Mouse (Mus musculus) cerebellum, adult 2 months (tissue): ENCODE measurements around the gene 4930544G11Rik. TPM values are rescaled to one million over a fixed set of nuclear protein-coding genes. Genes with fewer than 3 reads are reported as not detected.
A peak's percentile ranks its signal among the peaks of the same experiment; 100 is the strongest.

Source experiments
- DNase-seq, 2 experiments: peaks; one replicate each; pipeline ENCODE4 v3.0.0; 2021
- H3K27ac ChIP-seq: fragments of 200-500 bp; 2 replicates; pipeline ENCODE4 v1.5.1; 2012; ENCODE audit warnings: low read length, control low read depth, inconsistent platforms; ENCODE audit not compliant: insufficient read depth
- H3K27me3 ChIP-seq: fragments of 200-500 bp; 2 replicates; pipeline ENCODE4 v1.6.1; 2012; ENCODE audit warnings: inconsistent platforms, mild to moderate bottlenecking, low read length, moderate library complexity; ENCODE audit not compliant: control insufficient read depth, insufficient read depth
- H3K4me1 ChIP-seq: fragments of 200-500 bp; 2 replicates; pipeline ENCODE4 v1.6.1; 2011; ENCODE audit warnings: low read length; ENCODE audit not compliant: control insufficient read depth, insufficient read depth
- H3K4me3 ChIP-seq: fragments of 200-500 bp; replicated peaks from 2 replicates; pipeline ENCODE3; 2011; ENCODE audit warnings: mild to moderate bottlenecking, low read depth, low read length, control low read depth; ENCODE audit not compliant: insufficient read depth
- CTCF ChIP-seq: fragments of 200-500 bp; IDR thresholded peaks from 2 replicates; pipeline ENCODE4 v1.5.1; 2011; ENCODE audit warnings: low read depth, mild to moderate bottlenecking, control low read depth, low read length, moderate library complexity, borderline replicate concordance; ENCODE audit not compliant: insufficient read depth
- POLR2A ChIP-seq: fragments of 200-500 bp; IDR thresholded peaks from 2 replicates; pipeline ENCODE4 v1.6.1; 2011; ENCODE audit warnings: low read length, control low read depth, borderline replicate concordance; ENCODE audit not compliant: insufficient read depth
- WGBS: fragments of 180-500 bp; shearing (Covaris S2); methylation state at CpG from one replicate; pipeline ENCODE4 v1.1.7; 2018; 5-methylcytosine and 5-hydroxymethylcytosine counted together
- polyA plus RNA-seq: library from polyadenylated mRNA; depleted of rRNA; stranded (reverse); fragments of >200 nt; gene quantifications from 2 replicates; pipeline ENCODE4 v1.2.3, GENCODE M21; 2012; rRNA removed

The 4930544G11Rik gene
- polyA plus RNA-seq, 1 experiment: not detected

DNA sequence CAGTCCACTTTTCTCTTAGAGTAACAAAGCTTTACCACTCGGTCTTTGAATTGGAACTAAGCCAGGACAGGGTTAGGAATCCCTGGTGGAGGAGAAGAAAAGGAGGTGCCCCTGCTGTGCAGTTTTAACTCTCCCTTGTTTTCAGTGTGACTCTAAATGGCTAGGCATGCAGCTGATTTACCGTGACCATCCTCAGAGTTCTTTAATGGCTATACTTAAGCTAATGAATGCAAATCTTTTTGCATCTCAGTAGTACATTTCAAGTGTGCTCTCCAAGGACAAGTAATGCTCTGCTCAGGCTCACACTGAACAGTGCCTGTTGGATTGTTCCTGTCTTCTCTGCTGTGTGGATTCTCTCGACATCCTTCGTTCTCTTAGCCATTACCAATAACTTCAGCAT, 19.2 kb upstream of the 4930544G11Rik start:
- DNase-seq: no peak
- TF ChIP-seq POLR2A (no peak), CTCF (no peak)
- WGBS: 28% methylated on average over 4 of the region's 4 CpGs
- H3K4me3 ChIP-seq: no peak overlapping the region
- no peak overlapping the region for H3K27ac ChIP-seq
- no peaks in the 10 kb centered on the region for H3K27me3 ChIP-seq
- no peaks in the 10 kb centered on the region for H3K4me1 ChIP-seq

DNA sequence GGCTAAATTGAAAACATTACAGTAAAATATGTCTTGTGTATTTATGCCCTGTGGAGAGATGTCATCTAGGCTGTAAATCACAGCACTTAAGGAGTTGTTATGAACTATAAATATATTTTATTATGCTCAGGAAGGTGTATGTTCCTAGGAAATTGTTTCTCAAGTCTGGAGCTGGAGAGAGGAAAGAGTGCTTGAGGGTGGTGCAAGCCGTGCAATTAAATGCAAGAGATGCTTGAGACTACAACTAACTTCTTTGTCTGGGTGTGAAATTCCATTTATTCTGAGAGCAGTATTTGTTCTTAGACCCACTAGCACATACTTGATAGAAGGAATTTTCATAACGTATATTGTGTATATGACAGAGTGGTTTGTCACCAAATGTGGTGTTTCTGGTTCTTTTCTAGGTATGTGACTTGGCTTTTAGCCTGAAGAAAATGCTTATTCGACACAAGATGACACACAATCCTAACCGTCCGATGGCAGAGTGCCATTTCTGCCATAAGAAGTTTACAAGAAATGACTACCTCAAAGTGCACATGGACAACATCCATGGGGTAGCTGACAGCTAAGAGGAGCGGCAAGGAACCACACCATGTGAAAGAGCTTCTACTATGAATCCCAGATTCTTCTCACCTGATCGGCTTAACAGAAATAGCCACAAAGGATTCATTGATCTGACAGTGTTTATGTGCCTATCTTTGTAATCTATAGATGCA, 16.7 kb upstream of the 4930544G11Rik start:
- no peak for TF ChIP-seq CTCF
- Histone ChIP-seq H3K4me3 (no peak overlapping the region), H3K27ac (no peak overlapping the region), H3K27me3 (no peaks in the 10 kb centered on the region), H3K4me1 (no peaks in the 10 kb centered on the region)
- WGBS: 64% methylated on average over 7 of the region's 7 CpGs
- no peak for DNase-seq

DNA sequence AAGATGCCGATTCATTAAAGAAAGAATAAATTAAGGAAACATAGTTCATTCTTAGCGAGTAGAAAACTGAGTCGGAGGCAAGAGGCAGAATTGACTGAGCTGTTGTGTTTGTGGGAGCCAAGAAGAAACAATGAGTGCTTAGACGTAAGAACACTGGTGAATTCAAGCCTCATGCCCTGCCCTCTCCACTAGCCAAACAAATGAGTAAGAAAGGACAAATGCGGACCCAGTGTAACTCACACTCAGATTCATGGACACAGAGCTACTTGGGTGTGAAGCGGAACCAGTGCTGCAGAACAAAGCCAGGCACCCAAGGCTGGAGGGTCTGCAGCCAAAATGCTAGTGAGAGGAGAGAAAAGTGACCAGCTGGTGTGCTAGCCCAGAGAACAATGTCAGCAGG, 1.9 kb upstream of the 4930544G11Rik start:
- H3K4me1 ChIP-seq: no peaks in the 10 kb centered on the region
- 65% methylated on average over 6 of the region's 6 CpGs for WGBS
- no peak for TF ChIP-seq CTCF
- TF ChIP-seq POLR2A: no peak
- H3K27ac ChIP-seq: no peak overlapping the region
- no peaks in the 10 kb centered on the region for H3K27me3 ChIP-seq
- H3K4me3 ChIP-seq: no peak overlapping the region
- DNase-seq: peak in 1 of 2 experiments; percentile 4

DNA sequence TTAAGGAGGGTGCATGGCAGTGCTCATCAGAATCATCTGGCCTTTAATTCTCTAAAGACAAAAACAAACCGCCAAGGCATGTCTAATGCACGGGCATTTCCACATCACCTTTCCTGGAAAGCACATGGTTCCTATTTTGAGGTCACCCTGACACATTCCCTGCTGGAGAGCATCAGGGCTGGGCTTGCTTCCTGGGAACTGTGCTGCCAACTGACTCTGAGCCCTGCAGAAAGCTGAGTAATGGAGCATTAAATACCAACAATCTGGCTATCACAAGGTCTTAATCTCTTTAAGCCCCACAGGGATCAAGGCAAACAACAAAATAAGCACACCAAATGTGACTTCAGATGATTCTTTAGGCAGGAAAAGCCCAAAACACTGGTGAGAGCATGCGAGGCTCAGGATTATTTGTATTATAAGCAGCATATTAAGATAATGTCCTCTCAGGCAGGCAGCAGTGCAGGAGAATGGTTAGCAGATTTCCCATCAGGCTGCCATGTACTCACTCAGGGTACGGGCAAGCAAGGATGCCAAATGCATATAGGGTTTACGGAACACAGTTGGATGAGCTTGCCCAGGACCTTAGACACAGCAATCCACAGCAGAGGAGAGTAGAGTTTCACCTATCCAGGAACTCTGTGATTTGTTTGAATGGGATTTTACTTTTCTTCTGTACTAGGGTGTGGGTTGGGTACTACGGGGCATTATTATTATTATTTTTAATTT, 17.1 kb downstream of the 4930544G11Rik start:
- WGBS: 25% methylated on average over 6 of the region's 6 CpGs
- Histone ChIP-seq H3K4me1 (peaks cover 7% of the 10 kb centered on the region; the same call in 1 of the 2 replicates), H3K27ac (no peak overlapping the region), H3K27me3 (no peaks in the 10 kb centered on the region), H3K4me3 (no peak overlapping the region)
- TF ChIP-seq POLR2A: no peak
- peak; percentile 42 to 78 for DNase-seq

DNA sequence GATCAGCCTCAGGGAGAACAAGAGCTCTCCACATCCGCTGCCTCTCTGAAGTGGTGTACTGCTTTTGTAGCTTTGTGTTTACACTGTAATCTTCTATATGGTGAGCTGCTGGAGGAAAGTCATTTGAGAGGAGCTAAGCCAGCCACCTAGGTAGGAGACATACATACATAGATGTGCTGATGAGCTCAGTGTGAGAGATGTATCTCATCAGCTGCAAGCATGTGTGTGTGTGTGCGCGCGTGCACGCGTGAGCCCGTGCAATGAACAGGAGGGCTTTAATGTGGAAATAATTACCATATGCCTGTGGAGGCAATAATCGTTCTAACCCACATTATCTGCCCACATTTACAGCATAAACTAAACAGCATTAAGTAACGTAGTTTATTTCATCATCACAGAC, 18.0 kb downstream of the 4930544G11Rik start:
- peaks cover 7% of the 10 kb centered on the region; the same call in 1 of the 2 replicates for H3K4me1 ChIP-seq
- no peak overlapping the region for H3K4me3 ChIP-seq
- DNase-seq: no peak
- 89% methylated on average over 9 of the region's 9 CpGs for WGBS
- TF ChIP-seq POLR2A (no peak), CTCF (no peak)
- H3K27me3 ChIP-seq: no peaks in the 10 kb centered on the region
- no peak overlapping the region for H3K27ac ChIP-seq

DNA sequence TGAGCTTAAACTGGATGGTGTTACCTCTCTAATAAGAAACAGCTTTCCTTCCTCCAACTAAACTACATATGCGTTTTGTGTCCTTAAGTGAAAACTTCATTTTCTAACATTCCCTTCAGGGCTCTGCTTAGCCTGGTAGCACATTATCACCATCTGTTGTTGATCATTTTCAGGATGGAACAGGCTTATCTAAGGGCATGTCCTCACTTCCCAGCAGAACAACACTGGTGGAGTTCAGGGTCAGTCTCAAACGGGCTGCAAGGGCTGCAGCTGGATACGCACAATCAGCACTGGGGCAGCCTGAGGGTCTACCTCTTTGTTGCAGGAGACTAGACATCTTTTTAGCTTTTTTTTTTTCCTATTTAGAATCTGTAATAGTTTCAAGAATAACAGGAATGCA, 39.7 kb downstream of the 4930544G11Rik start:
- no peaks in the 10 kb centered on the region for H3K27me3 ChIP-seq
- no peak overlapping the region for H3K4me3 ChIP-seq
- no peak for TF ChIP-seq POLR2A
- no peak for TF ChIP-seq CTCF
- H3K4me1 ChIP-seq: no peaks in the 10 kb centered on the region
- DNase-seq: no peak
- no peak overlapping the region for H3K27ac ChIP-seq
- WGBS: 91% methylated on average over 3 of the region's 3 CpGs

DNA sequence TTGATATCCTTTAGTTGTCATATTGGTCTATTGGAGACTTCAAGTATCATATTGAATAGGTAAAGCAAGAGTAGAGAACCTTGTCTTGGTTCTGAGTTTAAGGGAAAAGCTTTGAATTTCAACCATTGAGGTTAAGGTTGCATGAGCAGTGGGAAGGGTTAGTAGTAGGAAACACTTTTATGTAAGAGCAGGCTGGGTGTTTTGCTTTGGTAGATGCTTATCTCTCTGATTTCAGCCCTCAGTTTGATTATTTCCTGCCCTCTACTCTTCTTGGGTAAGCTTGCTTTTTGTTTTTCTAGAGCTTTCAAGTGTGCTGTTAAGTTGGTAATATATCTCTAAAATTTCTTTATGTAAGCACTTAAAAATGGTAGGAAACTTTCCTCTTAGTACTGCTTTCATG, 45.9 kb downstream of the 4930544G11Rik start:
- no peaks in the 10 kb centered on the region for H3K4me1 ChIP-seq
- no peak overlapping the region for H3K4me3 ChIP-seq
- no peaks in the 10 kb centered on the region for H3K27me3 ChIP-seq
- TF ChIP-seq POLR2A (no peak), CTCF (no peak)
- no peak overlapping the region for H3K27ac ChIP-seq
- DNase-seq: no peak

Other genes starting within 250 kb of the 4930544G11Rik start
- gene Prdm5, start 173.6 kb upstream of the 4930544G11Rik start, polyA plus RNA-seq: 5.1 and 6.4 TPM in 2 replicates